Mouse (Mus musculus) midbrain, embryonic 11.5 days (tissue): ENCODE data around the gene Fbxl18. TPM values are rescaled to one million over a fixed set of nuclear protein-coding genes. Genes with fewer than 3 reads are reported as not detected.
A peak's percentile ranks its signal among the peaks of the same experiment; 100 is the strongest.

Experiments used
- ATAC-seq: fragments of 200-750 bp; cut with Nextera tagmentation; 2 replicates; pipeline ENCODE4 v1.8.0; 2017; ENCODE audit warnings: moderate TSS enrichment, moderate library complexity; ENCODE audit not compliant: low FRiP score
- DNase-seq: peaks from one replicate; pipeline ENCODE4 v3.0.0; 2015; ENCODE audit warnings: low spot score; ENCODE audit errors: missing footprints
- H3K27ac ChIP-seq: fragments of 300-500 bp; sonication (generic); 2 replicates; pipeline ENCODE4 v1.5.1; 2014; ENCODE audit warnings: low read depth, low read length
- H3K27me3 ChIP-seq: fragments of 300-500 bp; sonication (generic); 2 replicates; pipeline ENCODE4 v1.6.1; 2014; ENCODE audit warnings: mild to moderate bottlenecking, low read length, moderate library complexity, mixed read lengths; ENCODE audit not compliant: control insufficient read depth, insufficient read depth
- H3K36me3 ChIP-seq: fragments of 300-500 bp; sonication (generic); 2 replicates; pipeline ENCODE4 v1.6.1; 2014; ENCODE audit warnings: mild to moderate bottlenecking, low read length, moderate library complexity, mixed read lengths; ENCODE audit not compliant: control insufficient read depth, insufficient read depth
- H3K4me1 ChIP-seq: fragments of 300-500 bp; sonication (generic); 2 replicates; pipeline ENCODE4 v1.6.1; 2014; ENCODE audit warnings: low read length; ENCODE audit not compliant: control insufficient read depth, insufficient read depth
- H3K4me2 ChIP-seq: fragments of 300-500 bp; sonication (generic); 2 replicates; pipeline ENCODE4 v1.6.1; 2014; ENCODE audit warnings: mild to moderate bottlenecking, moderate library complexity
- H3K4me3 ChIP-seq: fragments of 300-500 bp; sonication (generic); 2 replicates; pipeline ENCODE4 v1.5.1; 2014; ENCODE audit warnings: low read depth, low read length
- H3K9ac ChIP-seq: fragments of 300-500 bp; sonication (generic); 2 replicates; pipeline ENCODE4 v1.6.1; 2014; ENCODE audit warnings: low read length
- H3K9me3 ChIP-seq: fragments of 300-500 bp; sonication (generic); 2 replicates; pipeline ENCODE4 v1.6.1; 2016; ENCODE audit warnings: low read length; ENCODE audit not compliant: control insufficient read depth
- WGBS: fragments of 180-500 bp; shearing (Covaris S2); extraction: QIAGEN DNeasy Blood & Tissue Kit; methylation state at CpG from one replicate; pipeline ENCODE4 v1.1.7; 2014; 5-methylcytosine and 5-hydroxymethylcytosine counted together
- polyA plus RNA-seq: library from polyadenylated mRNA; unstranded; fragments of >200 nt; fragmentation: Nextera tagmentation; extraction: Ambion mirVana; gene quantifications from 2 replicates; pipeline ENCODE4 v1.2.1, GENCODE M21; 2014

Fbxl18 gene
- polyA plus RNA-seq, 1 experiment from 2014 or later = 11.8 TPM

- H3K36me3 ChIP-seq = peaks cover 7% of the 10 kb centered on the region; the same call in 1 of the 2 replicates
Measured at GRCm38 (mm10) chr5:142871765-142872164, 23.5 kb downstream of the Fbxl18 start.

GRCm38 (mm10) chr5:142869463-142869862 is 25.8 kb downstream of the Fbxl18 start:
- DNase-seq = no peak
- H3K4me3 ChIP-seq = no peak overlapping the region
- H3K36me3 ChIP-seq = peaks cover 7% of the 10 kb centered on the region; the same call in 1 of the 2 replicates
- 90% methylated on average over 13 of the region's 13 CpGs for WGBS
- H3K9me3 ChIP-seq = no peaks in the 10 kb centered on the region
- H3K9ac ChIP-seq = no peak overlapping the region
- H3K4me2 ChIP-seq = no peak overlapping the region
- H3K27me3 ChIP-seq = no peaks in the 10 kb centered on the region
- no peak for ATAC-seq
- H3K27ac ChIP-seq = no peak overlapping the region
- H3K4me1 ChIP-seq = no peaks in the 10 kb centered on the region

More at GRCm38 (mm10) chr5:142871765-142872164, 23.5 kb downstream of the Fbxl18 start:
- Histone ChIP-seq H3K4me1 (no peaks in the 10 kb centered on the region), H3K27me3 (no peaks in the 10 kb centered on the region), H3K4me2 (no peak overlapping the region), H3K27ac (no peak overlapping the region), H3K4me3 (no peak overlapping the region), H3K9ac (no peak overlapping the region), H3K9me3 (no peaks in the 10 kb centered on the region)
- DNase-seq (no peak), ATAC-seq (no peak)
- 70% methylated on average over 12 of the region's 12 CpGs for WGBS

- H3K9me3 ChIP-seq = peaks cover 4% of the 10 kb centered on the region; the same call in 1 of the 2 replicates
- H3K27me3 ChIP-seq = no peaks in the 10 kb centered on the region
- DNase-seq (no peak), ATAC-seq (no peak)
- no peak overlapping the region for H3K27ac ChIP-seq
- no peak overlapping the region for H3K4me2 ChIP-seq
- H3K36me3 ChIP-seq = no peaks in the 10 kb centered on the region
- H3K9ac ChIP-seq = no peak overlapping the region
- H3K4me1 ChIP-seq = peaks cover 2% of the 10 kb centered on the region; the same call in 1 of the 2 replicates
- no peak overlapping the region for H3K4me3 ChIP-seq
- 57% methylated on average over 16 of the region's 16 CpGs for WGBS
Measured at GRCm38 (mm10) chr5:142857763-142858229, 37.4 kb downstream of the Fbxl18 start.

DNA sequence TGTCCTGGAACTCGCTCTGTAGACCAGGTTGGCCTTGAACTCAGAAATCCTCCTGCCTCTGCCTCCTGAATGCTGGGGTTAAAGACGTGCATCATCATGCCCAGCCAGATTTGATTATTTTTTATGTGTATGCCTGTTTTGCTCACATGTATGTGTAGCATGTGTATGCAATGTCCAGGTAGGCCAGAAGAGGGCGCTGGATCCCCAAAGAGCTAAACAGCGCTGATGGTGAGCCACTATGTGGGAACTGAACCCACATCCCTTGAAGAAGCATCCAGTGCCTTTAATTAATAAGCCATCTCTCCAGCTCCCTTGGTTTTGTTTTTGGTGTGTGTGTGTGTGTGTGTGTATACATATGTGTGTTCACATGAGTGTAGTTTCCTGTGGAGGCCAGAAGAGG is 38.8 kb downstream of the Fbxl18 start:
- WGBS = 77% methylated on average over 4 of the region's 4 CpGs
- H3K27me3 ChIP-seq = no peaks in the 10 kb centered on the region
- no peak overlapping the region for H3K4me2 ChIP-seq
- peaks cover 4% of the 10 kb centered on the region; the same call in 1 of the 2 replicates for H3K9me3 ChIP-seq
- H3K9ac ChIP-seq = no peak overlapping the region
- peaks cover 2% of the 10 kb centered on the region; the same call in 1 of the 2 replicates for H3K4me1 ChIP-seq
- no peaks in the 10 kb centered on the region for H3K36me3 ChIP-seq
- DNase-seq = no peak
- no peak for ATAC-seq
- H3K27ac ChIP-seq = no peak overlapping the region
- no peak overlapping the region for H3K4me3 ChIP-seq

- H3K4me1 ChIP-seq = peaks cover 2% of the 10 kb centered on the region; the same call in 1 of the 2 replicates
- H3K4me3 ChIP-seq = no peak overlapping the region
- WGBS = 79% methylated on average over 10 of the region's 10 CpGs
- DNase-seq = peak; percentile 96
- no peak for ATAC-seq
- H3K27me3 ChIP-seq = no peaks in the 10 kb centered on the region
- no peak overlapping the region for H3K27ac ChIP-seq
- no peaks in the 10 kb centered on the region for H3K36me3 ChIP-seq
- H3K9me3 ChIP-seq = peaks cover 4% of the 10 kb centered on the region; the same call in 1 of the 2 replicates
- no peak overlapping the region for H3K9ac ChIP-seq
- H3K4me2 ChIP-seq = no peak overlapping the region
Measured at GRCm38 (mm10) chr5:142854877-142855276, 40.3 kb downstream of the Fbxl18 start.

DNA sequence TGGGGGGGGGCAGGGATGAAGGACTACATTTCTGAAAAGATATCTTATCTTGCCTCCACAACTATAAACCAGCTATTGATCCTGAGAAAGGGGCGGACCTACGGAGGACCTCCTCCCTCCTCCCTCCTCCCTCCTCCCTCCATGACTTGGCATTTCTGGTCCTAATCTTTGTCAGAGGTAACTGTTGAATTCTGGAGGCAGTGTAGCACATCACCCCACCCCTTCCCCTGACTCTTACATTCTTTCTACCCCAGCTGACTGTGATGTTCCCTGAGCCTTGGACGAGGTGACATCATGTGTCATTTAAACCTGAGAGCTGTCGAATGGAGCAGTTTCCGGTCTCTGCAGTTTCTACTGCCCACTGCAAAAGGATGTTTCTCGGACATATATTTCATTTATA is 41.6 kb downstream of the Fbxl18 start:
- WGBS = 80% methylated on average over 6 of the region's 6 CpGs
- DNase-seq (no peak), ATAC-seq (no peak)
- no peak overlapping the region for H3K4me2 ChIP-seq
- no peak overlapping the region for H3K4me3 ChIP-seq
- H3K9ac ChIP-seq = no peak overlapping the region
- peaks cover 2% of the 10 kb centered on the region; the same call in 1 of the 2 replicates for H3K4me1 ChIP-seq
- peaks cover 4% of the 10 kb centered on the region; the same call in 1 of the 2 replicates for H3K9me3 ChIP-seq
- H3K36me3 ChIP-seq = no peaks in the 10 kb centered on the region
- H3K27me3 ChIP-seq = no peaks in the 10 kb centered on the region
- H3K27ac ChIP-seq = no peak overlapping the region

DNA sequence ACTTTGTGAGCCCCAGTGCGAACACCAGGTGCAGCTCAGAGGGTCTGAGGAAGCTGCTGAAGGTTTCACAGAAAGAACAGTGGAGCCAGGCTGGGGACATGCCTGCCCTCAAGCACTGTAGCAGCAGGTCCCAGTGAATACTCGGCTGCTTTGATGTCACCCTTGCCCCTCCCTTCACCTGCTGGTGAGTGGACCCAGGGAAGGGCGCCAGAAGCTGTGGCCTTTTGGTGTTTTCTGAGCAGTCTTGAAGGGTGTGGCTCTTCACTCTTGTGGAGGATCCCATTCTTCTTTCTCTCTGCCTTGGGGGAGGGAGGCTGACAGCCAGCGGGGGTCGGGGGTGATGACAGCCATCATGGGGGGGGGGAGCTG is 43.6 kb downstream of the Fbxl18 start:
- H3K9me3 ChIP-seq = peaks cover 3% of the 10 kb centered on the region; the same call in 1 of the 2 replicates
- H3K4me2 ChIP-seq = no peak overlapping the region
- no peak overlapping the region for H3K27ac ChIP-seq
- DNase-seq = no peak
- H3K27me3 ChIP-seq = no peaks in the 10 kb centered on the region
- ATAC-seq = no peak
- no peaks in the 10 kb centered on the region for H3K4me1 ChIP-seq
- WGBS = 73% methylated on average over 5 of the region's 5 CpGs
- no peak overlapping the region for H3K4me3 ChIP-seq
- H3K9ac ChIP-seq = no peak overlapping the region
- H3K36me3 ChIP-seq = no peaks in the 10 kb centered on the region

GRCm38 (mm10) chr5:142850916-142851680 is 44.1 kb downstream of the Fbxl18 start:
- no peaks in the 10 kb centered on the region for H3K27me3 ChIP-seq
- H3K4me1 ChIP-seq = no peaks in the 10 kb centered on the region
- no peaks in the 10 kb centered on the region for H3K36me3 ChIP-seq
- no peak overlapping the region for H3K27ac ChIP-seq
- WGBS = 86% methylated on average over 7 of the region's 7 CpGs
- no peak overlapping the region for H3K9ac ChIP-seq
- H3K4me3 ChIP-seq = no peak overlapping the region
- H3K9me3 ChIP-seq = no peaks in the 10 kb centered on the region
- no peak overlapping the region for H3K4me2 ChIP-seq
- DNase-seq (no peak), ATAC-seq (no peak)

- no peak overlapping the region for H3K4me3 ChIP-seq
- H3K4me1 ChIP-seq = no peaks in the 10 kb centered on the region
- ATAC-seq (no peak), DNase-seq (no peak)
- no peak overlapping the region for H3K9ac ChIP-seq
- WGBS = 57% methylated on average over 9 of the region's 9 CpGs
- no peaks in the 10 kb centered on the region for H3K9me3 ChIP-seq
- H3K27me3 ChIP-seq = no peaks in the 10 kb centered on the region
- H3K27ac ChIP-seq = no peak overlapping the region
- H3K36me3 ChIP-seq = no peaks in the 10 kb centered on the region
- H3K4me2 ChIP-seq = no peak overlapping the region
Measured at GRCm38 (mm10) chr5:142850476-142850875, 44.7 kb downstream of the Fbxl18 start.
